Mouse (Mus musculus): ENCODE results near the gene Ggta1. TPM values are rescaled to one million over a fixed set of nuclear protein-coding genes. Genes with fewer than 3 reads are reported as not detected.

The Ggta1 gene
- total RNA-seq, 2 experiments from 2014 or later = 5.0 to 6.3 TPM

GRCm38 (mm10) chr2:35407266-35407665 lies 55.8 kb downstream of the Ggta1 start:
- no peak for DNase-seq (ENCODE audit: low spot score)

- DNase-seq (ENCODE audit: low spot score) = no peak
Observed at GRCm38 (mm10) chr2:35406611-35407010, 56.4 kb downstream of the Ggta1 start.

- no peak for DNase-seq (ENCODE audit: low spot score)
Observed at GRCm38 (mm10) chr2:35402391-35402790, 60.6 kb downstream of the Ggta1 start.

GRCm38 (mm10) chr2:35400739-35401138 lies 62.3 kb downstream of the Ggta1 start:
- DNase-seq (ENCODE audit: low spot score) = no peak

GRCm38 (mm10) chr2:35398184-35398828 lies 64.7 kb downstream of the Ggta1 start:
- no peak for DNase-seq (ENCODE audit: low spot score)

- DNase-seq (ENCODE audit: low spot score) = peak; percentile 69
Observed at GRCm38 (mm10) chr2:35397590-35398173, 65.3 kb downstream of the Ggta1 start.

- DNase-seq (ENCODE audit: low spot score) = no peak
Observed at GRCm38 (mm10) chr2:35397096-35397495, 65.9 kb downstream of the Ggta1 start, which contains the start of gene 4930402F06Rik. Gene 4930402F06Rik, minus strand, starts transcription at chr2:35397175.

- peak; percentile 64 for DNase-seq (ENCODE audit: low spot score)
Observed at GRCm38 (mm10) chr2:35385441-35385871, 77.6 kb downstream of the Ggta1 start.

GRCm38 (mm10) chr2:35379306-35379705 lies 83.7 kb downstream of the Ggta1 start:
- no peak for DNase-seq (ENCODE audit: low spot score)

GRCm38 (mm10) chr2:35377600-35377999 lies 85.4 kb downstream of the Ggta1 start:
- DNase-seq (ENCODE audit: low spot score) = no peak

- DNase-seq (ENCODE audit: low spot score) = peak; percentile 7
Observed at GRCm38 (mm10) chr2:35373003-35373402, 90.0 kb downstream of the Ggta1 start.

- DNase-seq (ENCODE audit: low spot score) = no peak
Observed at GRCm38 (mm10) chr2:35370686-35371085, 92.3 kb downstream of the Ggta1 start.

- no peak for DNase-seq (ENCODE audit: low spot score)
Observed at GRCm38 (mm10) chr2:35367629-35368028, 95.4 kb downstream of the Ggta1 start, which contains the start of gene 4930568D16Rik. Gene 4930568D16Rik, minus strand, starts transcription at chr2:35367729.

Other genes starting within 250 kb of the Ggta1 start
- gene Gsn, start 206.9 kb downstream of the Ggta1 start, total RNA-seq (2021) = 100 to 1,000 TPM; 526 to 574 TPM
- gene Stom, start 126.3 kb downstream of the Ggta1 start, total RNA-seq (2021) = 10 to 100 TPM; 33.3 to 33.7 TPM
- gene 4930568D16Rik, start 95.5 kb downstream of the Ggta1 start, total RNA-seq (2021) = not detected
- gene 4930402F06Rik, start 66.1 kb downstream of the Ggta1 start, total RNA-seq (2021) = not detected
- gene Dab2ip, start 95.0 kb upstream of the Ggta1 start, total RNA-seq (2021) = 10 to 100 TPM; 41.7 to 46.3 TPM